Mouse (Mus musculus) midbrain, embryonic 10.5 days (tissue): ENCODE results near the gene Mfng. TPM values are rescaled to one million over a fixed set of nuclear protein-coding genes. Genes with fewer than 3 reads are reported as not detected.

Experiments
- polyA plus RNA-seq: library from polyadenylated mRNA; unstranded; fragments of >200 nt; fragmentation: Nextera tagmentation; extraction: Ambion mirVana; gene quantifications from 2 replicates; pipeline ENCODE4 v1.2.1, GENCODE M21; 2016

The Mfng gene
- polyA plus RNA-seq, 1 experiment from 2014 or later = 81.5 TPM

Other genes with a start within 250 kb of the Mfng start
- gene C1qtnf6, start 242.1 kb downstream of the Mfng start, polyA plus RNA-seq = 10.0 and 11.0 TPM in 2 replicates
- gene Sstr3, start 228.8 kb downstream of the Mfng start, polyA plus RNA-seq = 0.02 TPM in 1 of 2 replicates, not detected in the other
- gene Rac2, start 200.7 kb downstream of the Mfng start, polyA plus RNA-seq = 9.1 and 9.5 TPM in 2 replicates
- 5.9 and 6.7 TPM in 2 replicates for gene Cyth4, start 176.4 kb downstream of the Mfng start, polyA plus RNA-seq
- 0.23 and 0.26 TPM in 2 replicates for gene Elfn2, start 54.7 kb downstream of the Mfng start, polyA plus RNA-seq
- 2.6 TPM in 2 replicates for gene Card10, start 29.6 kb upstream of the Mfng start, polyA plus RNA-seq
- gene Cdc42ep1, start 69.1 kb upstream of the Mfng start, polyA plus RNA-seq = 12.9 and 14.3 TPM in 2 replicates
- not detected in 2 replicates for gene Lgals2, start 82.1 kb upstream of the Mfng start, polyA plus RNA-seq
- gene Gga1, start 103.7 kb upstream of the Mfng start, polyA plus RNA-seq = 47.1 and 52.8 TPM in 2 replicates
- 0.12 TPM in 1 of 2 replicates, not detected in the other for gene Gm49510, start 126.2 kb upstream of the Mfng start, polyA plus RNA-seq
- 16.5 and 18.7 TPM in 2 replicates for gene Sh3bp1, start 126.3 kb upstream of the Mfng start, polyA plus RNA-seq
- gene Pdxp, start 140.4 kb upstream of the Mfng start, polyA plus RNA-seq = 27.3 and 29.8 TPM in 2 replicates
- 341 and 392 TPM in 2 replicates for gene Lgals1, start 153.2 kb upstream of the Mfng start, polyA plus RNA-seq
- gene Nol12, start 161.5 kb upstream of the Mfng start, polyA plus RNA-seq = 62.7 and 71.2 TPM in 2 replicates
- 39.7 and 39.8 TPM in 2 replicates for gene Triobp, start 174.2 kb upstream of the Mfng start, polyA plus RNA-seq